Mouse (Mus musculus): ENCODE measurements around the gene Wfikkn1. TPM values are rescaled to one million over a fixed set of nuclear protein-coding genes. Genes with fewer than 3 reads are reported as not detected.

Wfikkn1 gene
- total and polyA plus RNA-seq, 3 experiments, result 0.19 to 0.53 TPM; not detected in 1

GRCm38 (mm10) chr17:25874721-25875170 lies 5.9 kb downstream of the Wfikkn1 start, which contains the start of gene Mettl26:
Mettl26 (plus strand) TSS chr17:25875074.
- Histone ChIP-seq H3K9me3 (replicated peaks; ENCODE audit: insufficient read depth, low read length) (no peaks in the 10 kb centered on the region), H3K27ac (ENCODE audit: control insufficient read depth, low read depth, low read length) (peak within 1 kb of the TSS; percentile 75), H3K36me3 (ENCODE audit: control insufficient read depth in 1 of 2, insufficient read depth in 2 of 2, low read length in 2 of 2) (peaks cover 0 to 7% of the 10 kb centered on the region in 2 experiments; a peak in 2 of 4 replicates), H3K79me2 (ENCODE audit: control insufficient read depth, insufficient read depth, low read length, poor library complexity) (peaks cover 6% of the 10 kb centered on the region; the same call in 1 of the 2 replicates), H3K4me3 (ENCODE audit: control insufficient read depth in 1 of 2, insufficient read depth in 1 of 2, low read depth in 2 of 2, low read length in 2 of 2) (peak within 1 kb of the TSS; percentile 82 to 87), H3K27me3 (ENCODE audit: control insufficient read depth in 1 of 2, insufficient read depth in 2 of 2, low read length in 2 of 2) (no peaks in the 10 kb centered on the region), H3K4me1 (ENCODE audit: control insufficient read depth in 1 of 2, insufficient read depth in 2 of 2, low read length in 2 of 2) (peaks cover 2 to 19% of the 10 kb centered on the region in 2 experiments; a peak in 3 of 4 replicates), H3K9ac (ENCODE audit: control insufficient read depth, low read depth, low read length, poor library complexity, severe bottlenecking) (peak within 1 kb of the TSS; percentile 89)
- peak; percentile 91 for DNase-seq (ENCODE audit: low read depth, low spot score)
- TF ChIP-seq ELF1 (IDR thresholded peaks at IDR 0.05; ENCODE audit: low read depth, low read length) (peak; percentile 82; the same call in 1 of the 2 replicates), MXI1 (IDR thresholded peaks at IDR 0.05; ENCODE audit: low read depth, low read length) (peak; percentile 52; the same call in 1 of the 2 replicates), TBP (IDR thresholded peaks at IDR 0.05; ENCODE audit: low read depth, low read length) (peak; percentile 100), CHD2 (IDR thresholded peaks at IDR 0.05; ENCODE audit: low read length) (no peak), JUND (IDR thresholded peaks at IDR 0.05; ENCODE audit: low read depth, low read length) (no peak), MYC (IDR thresholded peaks at IDR 0.05; ENCODE audit: low read depth, low read length) (peak; percentile 57), ZKSCAN1 (IDR thresholded peaks at IDR 0.05; ENCODE audit: low read depth, low read length) (no peak), SIN3A (IDR thresholded peaks at IDR 0.05; ENCODE audit: low read length) (peak; percentile 63; the same call in 1 of the 2 replicates), USF1 (IDR thresholded peaks at IDR 0.05; ENCODE audit: low read depth, low read length) (no peak), TCF12 (IDR thresholded peaks at IDR 0.05; ENCODE audit: low read depth, low read length) (no peak), MAZ (IDR thresholded peaks at IDR 0.05; ENCODE audit: low read depth, low read length) (no peak; the same call in 1 of the 2 replicates), SMC3 (IDR thresholded peaks at IDR 0.05; ENCODE audit: low read depth, low read length) (no peak), UBTF (IDR thresholded peaks at IDR 0.05; ENCODE audit: borderline replicate concordance, insufficient read depth, low read depth, low read length) (no peak; the same call in 1 of the 2 replicates), POLR2A (IDR thresholded peaks at IDR 0.05; ENCODE audit: control insufficient read depth in 1 of 2, insufficient read depth in 1 of 2, low read depth in 1 of 2, low read length in 2 of 2, poor library complexity in 1 of 2) (0 out of 4 replicates have a peak, but pooled peaks of 1 of the 2 experiments have one; percentile 20), KAT2A (conservative IDR thresholded peaks at IDR 0.05; ENCODE audit: low read depth, low read length) (0 out of 2 replicates have a peak, but pooled peaks have one; percentile 17), ZNF384 (IDR thresholded peaks at IDR 0.05; ENCODE audit: low read depth, low read length) (no peak), CHD1 (IDR thresholded peaks at IDR 0.05; ENCODE audit: low read depth, low read length) (peak; percentile 81; the same call in 1 of the 2 replicates), MAFK (IDR thresholded peaks at IDR 0.05; ENCODE audit: borderline replicate concordance, low read depth, low read length) (peak; percentile 99), E2F4 (IDR thresholded peaks at IDR 0.05; ENCODE audit: borderline replicate concordance, low read depth, low read length) (peak; percentile 79; the same call in 1 of the 2 replicates), NRF1 (IDR thresholded peaks at IDR 0.05; ENCODE audit: insufficient read depth, low read depth, low read length, poor library complexity, severe bottlenecking) (peak; percentile 33; the same call in 1 of the 2 replicates)
